Mouse (Mus musculus) urinary bladder, postnatal 0 days (tissue): Measurements from ENCODE around the gene Plcg2. TPM values are rescaled to one million over a fixed set of nuclear protein-coding genes. Genes with fewer than 3 reads are reported as not detected.

Experiments used
- microRNA-seq: library from miRNA; unstranded; fragments of <30 nt; microRNA quantifications from one replicate; pipeline ENCODE4, GENCODE M21; 2016
- polyA plus RNA-seq: library from polyadenylated mRNA; unstranded; fragments of >200 nt; fragmentation: Nextera tagmentation; extraction: Ambion mirVana; gene quantifications from 2 replicates; pipeline ENCODE4 v1.2.1, GENCODE M21; 2015

Plcg2 gene
- polyA plus RNA-seq, result 3.3 and 5.2 TPM in 2 replicates

GRCm38 (mm10) chr8:117498179-117498914 is at the start of gene Plcg2:
Gene Plcg2 (plus strand): TSS chr8:117498291.

GRCm38 (mm10) chr8:117673430-117673830 is 175.3 kb downstream of the Plcg2 start, which contains the start of gene Sdr42e1:
Gene Sdr42e1 (minus strand): TSS chr8:117673689.

Small RNAs within 50 kb of the gene (microRNA-seq; reads per million reads assigned to microRNA genes)
- gene Gm27361 (not detected), gene Mir7077 (not detected), gene Mir7078 (not detected)

Other genes starting within 250 kb of the Plcg2 start
- 10.3 and 12.9 TPM in 2 replicates for gene Cmip, start 241.2 kb upstream of the Plcg2 start, polyA plus RNA-seq
- gene Sdr42e1, start 175.4 kb downstream of the Plcg2 start, polyA plus RNA-seq, result 14.8 and 16.2 TPM in 2 replicates
- 17.1 and 18.1 TPM in 2 replicates for gene Hsd17b2, start 203.6 kb downstream of the Plcg2 start, polyA plus RNA-seq